In the genomic region with DNA sequence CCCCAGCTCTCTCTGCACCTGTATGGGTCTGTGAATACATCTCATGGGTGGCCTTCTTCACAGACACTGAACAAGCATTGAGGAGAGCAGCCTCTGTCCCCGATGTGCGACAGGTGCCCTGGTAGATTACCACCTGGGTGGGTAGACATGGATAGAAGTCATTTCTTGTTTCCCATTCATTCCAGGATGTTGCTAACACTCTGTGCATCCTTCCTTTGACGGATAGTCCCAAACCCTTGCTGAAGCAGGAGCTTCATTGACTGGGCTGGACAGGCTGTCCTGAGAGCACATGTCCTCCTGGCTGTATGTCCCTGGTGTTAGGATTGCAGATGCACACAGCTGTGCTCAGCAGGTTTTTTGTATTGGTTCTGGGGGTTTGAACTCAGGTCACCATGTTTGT, we compare ENCODE assay signal across 20 mouse cellular contexts. TPM values are rescaled to one million over a fixed set of nuclear protein-coding genes. Genes with fewer than 3 reads are reported as not detected.
"Had no signal": no experiment of that assay in that cellular context is flagged by ENCODE, and none has a peak within 500 bp of the region (broad histone marks: within the 10 kb centered on the region; RNA-seq: fewer than 3 reads in every experiment).

No protein-coding gene starts in this region.

- H3K9me3 ChIP-seq: neural tube, embryonic 13.5 days; neural tube, embryonic 15.5 days; stomach, embryonic 15.5 days had no signal

- DNase-seq: retina, postnatal 1 day; right cerebral cortex, adult 18-20 months; right cerebral cortex, postnatal 14 days; right cerebral cortex, postnatal 25 days; right cerebral cortex, postnatal 4 days; spleen, adult 18-20 months; thymus, adult 18-20 months; thymus, adult 2 months; thymus, postnatal 14 days; thymus, postnatal 25 days; thymus, postnatal 36 days; thymus, postnatal 4 days had no signal

- H3K4me3 ChIP-seq: neural tube, embryonic 13.5 days; neural tube, embryonic 15.5 days; stomach, embryonic 15.5 days had no signal

- H3K27ac ChIP-seq: neural tube, embryonic 13.5 days; neural tube, embryonic 15.5 days; stomach, embryonic 15.5 days; stomach, postnatal 0 days had no signal

- H3K4me1 ChIP-seq: neural tube, embryonic 13.5 days; stomach, embryonic 15.5 days had no signal

- H3K36me3 ChIP-seq: neural tube, embryonic 13.5 days; neural tube, embryonic 15.5 days; stomach, embryonic 15.5 days had no signal

RNA-seq across cellular contexts. Expression of gene T, which starts 33.5 kb away (rescaled TPM):
- total RNA-seq: neutrophil, adult 5-6 weeks had no signal
- polyA plus RNA-seq: small intestine, adult 2 months; spleen, adult 2 months; stomach, postnatal 0 days; urinary bladder, adult 2 months had no signal

RNA-seq across cellular contexts. Expression of gene Pde10a, which starts 57.4 kb away (rescaled TPM):
- total RNA-seq: neutrophil, adult 5-6 weeks had no signal
